Mouse (Mus musculus) adrenal gland, adult 2 months (tissue): ENCODE measurements around the gene Sgpp1. TPM values are rescaled to one million over a fixed set of nuclear protein-coding genes. Genes with fewer than 3 reads are reported as not detected.

ENCODE experiments used
- DNase-seq: peaks from one replicate; pipeline ENCODE4 v3.0.0; 2021
- long read RNA-seq: library from polyadenylated mRNA; stranded (forward); transcript quantifications from one replicate; pipeline ENCODE4 v2.0.0, GENCODE M21; 2021
- polyA plus RNA-seq: library from polyadenylated mRNA; depleted of rRNA; stranded (reverse); fragments of >200 nt; gene quantifications from 2 replicates; pipeline ENCODE4 v1.2.3, GENCODE M21; 2012; rRNA removed
- total RNA-seq, 2 experiments: library from RNA; stranded (reverse); gene quantifications; 2 replicates each; pipeline ENCODE4 v1.2.3; 2021

Gene Sgpp1
- total RNA-seq (100 to 1,000 TPM; 141 to 178 TPM), polyA plus RNA-seq (143 and 152 TPM in 2 replicates)
- long read RNA-seq, transcript Sgpp1-201 (3 exons, 3,323 nt), result major isoform, 63 of 68 reads
- long read RNA-seq, partial matches to known transcripts, result 0 of 68 reads
- long read RNA-seq, other reads (novel, unspliced or antisense), result 4 of 68 reads

DNA sequence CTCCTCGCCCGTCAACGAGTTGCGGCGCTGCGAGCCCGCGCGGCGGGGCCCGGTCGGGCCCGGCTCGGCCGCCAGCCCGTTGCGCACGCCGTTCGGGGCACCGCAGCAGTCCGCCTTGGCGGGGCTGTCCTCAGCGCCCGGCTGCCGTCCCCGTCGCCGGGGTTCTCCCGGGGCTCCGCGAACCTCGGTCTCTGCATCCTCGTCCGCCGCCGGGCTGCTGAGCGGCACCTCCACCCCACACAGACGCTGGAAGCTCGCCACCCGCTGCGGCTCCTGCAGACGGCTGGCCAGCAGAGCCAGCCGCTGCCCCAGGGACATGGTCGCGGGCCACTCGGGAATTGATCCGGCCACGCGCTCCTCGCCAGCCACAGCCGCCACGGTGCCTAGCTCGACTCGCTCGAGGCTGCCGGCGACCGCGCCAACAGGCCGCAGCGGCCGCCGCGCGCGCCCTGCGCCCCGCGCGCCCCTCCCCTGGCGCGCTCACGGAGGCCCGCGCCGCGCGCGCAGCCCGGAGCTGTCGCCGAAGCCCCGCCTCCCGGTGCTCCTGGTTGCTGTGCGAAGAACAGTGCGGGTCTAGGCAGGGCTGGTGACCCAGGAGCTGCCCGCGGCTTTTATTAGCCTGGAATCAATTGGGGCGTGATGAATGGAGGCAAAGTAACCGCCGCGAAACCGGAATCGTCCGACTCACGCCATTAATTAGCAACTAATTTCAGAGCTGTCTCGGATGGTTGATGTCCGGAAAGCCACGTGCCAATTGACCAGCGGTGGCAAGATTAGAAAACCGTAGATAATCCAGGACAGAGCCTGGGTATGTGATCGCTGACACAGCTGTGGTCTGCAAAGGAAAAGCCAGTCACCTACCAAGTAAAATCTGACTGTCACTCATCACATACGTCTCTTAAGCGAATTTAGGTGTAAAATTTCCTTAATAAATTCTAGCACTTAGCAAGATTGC is at the start of gene Sgpp1:
Sgpp1 (minus strand) TSS at position 484 of the 955 bp plus-strand sequence.
- peak; percentile 94 for DNase-seq

DNA sequence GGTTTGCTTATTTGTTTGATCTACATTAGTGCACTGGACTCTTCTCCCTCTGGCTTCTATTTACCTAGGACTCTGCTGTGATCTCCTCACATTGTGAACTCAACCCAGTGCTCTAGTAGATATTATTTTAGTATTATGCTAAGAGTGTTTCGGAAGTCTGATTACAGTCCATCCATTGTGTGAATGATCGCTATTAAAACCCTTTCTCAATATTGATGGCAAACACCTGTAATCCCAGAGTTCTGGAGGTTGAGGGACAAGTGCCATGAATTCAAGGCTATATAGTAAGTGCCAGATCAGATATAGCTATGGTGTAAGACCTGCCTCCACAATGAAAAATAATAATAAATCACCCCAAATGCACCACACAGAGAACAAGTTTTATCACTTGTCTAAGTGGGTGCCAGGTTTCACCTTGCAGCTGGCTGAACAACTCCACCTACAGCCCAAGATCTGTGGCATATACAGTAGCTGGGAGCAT is 48.8 kb upstream of the Sgpp1 start:
- no peak for DNase-seq

DNA sequence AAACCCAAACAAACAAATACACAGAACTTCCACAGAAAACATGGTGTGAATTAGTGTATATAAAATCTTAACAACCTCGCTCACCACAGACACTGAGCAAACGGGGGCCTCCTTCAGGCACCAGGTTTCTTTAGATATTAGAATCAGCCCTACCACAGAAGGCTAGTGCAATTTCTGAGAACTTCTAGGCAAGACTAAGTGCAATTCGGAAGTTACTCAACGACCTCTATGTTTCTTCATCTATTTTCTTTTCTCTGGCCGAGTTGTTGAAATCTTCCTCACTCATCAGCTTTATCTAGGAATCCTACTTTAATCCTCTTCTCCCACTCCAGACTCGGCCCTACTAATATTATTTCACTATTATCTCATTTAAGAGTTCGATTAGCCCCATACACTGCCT is 46.5 kb upstream of the Sgpp1 start:
- no peak for DNase-seq

DNA sequence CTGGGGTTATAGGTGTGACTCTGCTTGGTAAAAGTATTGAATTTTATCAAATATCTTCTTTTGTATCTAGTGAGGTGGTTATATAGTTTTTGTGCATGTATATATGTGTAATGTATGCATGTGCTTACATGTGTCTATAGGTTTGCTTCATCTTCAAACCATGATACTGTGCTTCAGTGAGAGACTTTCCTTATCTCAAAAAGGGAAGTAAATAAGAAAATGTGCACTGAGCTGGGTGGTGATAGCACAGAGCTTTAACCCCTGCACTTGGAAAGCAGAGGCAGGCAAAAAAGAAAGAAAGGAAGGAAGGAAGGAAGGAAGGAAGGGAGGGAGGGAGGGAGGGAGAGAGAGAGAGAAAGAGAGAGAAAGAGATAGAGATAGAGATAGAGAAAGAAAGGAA is 45.9 kb upstream of the Sgpp1 start:
- DNase-seq, result no peak

DNA sequence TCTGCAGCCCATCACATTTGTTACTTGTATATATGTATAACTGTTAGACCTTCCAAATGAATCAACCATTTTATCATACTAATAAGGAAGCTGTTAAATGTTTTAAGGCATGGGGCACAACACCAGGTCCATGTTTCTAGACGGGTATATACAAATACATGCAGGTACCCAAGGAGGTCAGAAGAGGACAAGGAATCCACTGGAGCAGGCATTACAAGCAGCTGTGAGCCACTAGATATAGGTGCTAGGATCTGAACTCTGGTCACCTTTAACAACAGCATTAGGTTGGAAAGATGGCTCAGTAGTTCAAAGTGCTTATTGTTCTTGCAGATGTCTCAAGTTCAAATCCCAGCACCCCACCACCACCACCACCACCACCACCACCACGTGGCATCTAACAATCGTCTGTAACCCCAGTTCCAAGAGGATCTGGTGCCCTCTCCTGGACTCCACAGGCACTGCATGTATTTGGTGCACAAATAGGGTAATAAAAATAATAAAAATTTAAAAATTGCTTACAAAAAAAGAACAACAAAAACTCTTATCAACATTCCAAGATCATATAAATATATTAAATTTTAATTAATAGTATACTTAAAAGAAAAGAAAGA is 37.0 kb upstream of the Sgpp1 start:
- DNase-seq, result peak; percentile 65

DNA sequence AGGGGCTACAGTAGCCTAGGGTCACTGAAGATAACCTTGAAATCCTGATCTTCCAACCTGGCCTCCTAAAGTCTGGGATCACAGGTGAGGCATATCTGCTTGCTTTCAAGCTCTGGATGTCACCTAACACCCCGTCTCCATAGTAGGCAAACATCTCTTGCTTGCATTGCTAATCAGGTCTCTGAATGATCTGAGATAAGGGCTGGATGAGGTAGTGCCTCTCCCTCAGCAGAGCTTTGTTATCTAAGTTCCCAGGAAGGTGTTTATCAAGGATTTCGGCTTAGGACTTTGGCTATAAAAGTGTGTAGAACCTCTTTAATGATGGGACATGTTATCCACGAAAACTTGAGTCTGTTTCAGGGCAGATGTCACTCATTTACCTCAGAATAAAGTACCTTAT is 35.9 kb upstream of the Sgpp1 start:
- DNase-seq, result no peak

DNA sequence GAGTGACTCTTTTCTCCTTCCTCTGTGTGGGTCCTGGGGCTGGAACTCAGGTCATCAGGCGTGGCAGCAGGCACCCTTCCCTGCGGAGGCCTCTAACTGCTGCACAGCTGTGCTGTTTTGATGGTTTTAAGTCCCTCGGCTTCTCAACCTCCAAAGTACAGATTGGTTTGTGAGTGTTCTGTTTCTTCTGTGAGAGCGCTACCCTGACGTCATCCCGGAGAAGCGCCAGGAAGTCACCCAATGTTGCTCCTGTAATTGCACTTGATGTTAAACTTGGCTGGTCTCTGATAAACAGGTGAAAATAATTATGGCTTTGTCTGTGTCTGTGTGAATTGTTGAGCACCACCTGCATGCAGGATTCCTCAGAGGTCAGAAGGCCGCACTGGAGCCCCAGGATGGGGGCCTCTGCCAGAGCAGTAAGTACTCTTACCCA is 31.4 kb upstream of the Sgpp1 start:
- no peak for DNase-seq

DNA sequence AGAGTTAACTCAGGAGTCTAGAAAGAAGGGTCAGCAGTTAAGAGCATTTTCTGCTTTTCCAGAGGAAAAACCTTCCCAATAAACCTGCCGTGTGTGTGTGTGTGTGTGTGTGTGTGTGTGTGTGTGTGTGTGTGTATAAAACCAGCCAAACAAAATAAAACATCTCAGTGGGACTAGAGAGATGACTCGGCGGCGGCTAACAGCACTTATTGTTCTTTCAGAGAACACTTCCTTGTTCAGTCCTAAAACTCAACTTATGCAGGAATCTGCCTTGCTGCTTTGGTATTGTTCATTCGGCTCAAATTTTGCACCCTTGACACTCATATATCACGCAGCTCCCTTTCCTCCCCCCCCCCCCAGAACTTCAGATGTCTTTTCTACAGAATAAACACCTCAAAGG is 30.9 kb upstream of the Sgpp1 start:
- no peak for DNase-seq

DNA sequence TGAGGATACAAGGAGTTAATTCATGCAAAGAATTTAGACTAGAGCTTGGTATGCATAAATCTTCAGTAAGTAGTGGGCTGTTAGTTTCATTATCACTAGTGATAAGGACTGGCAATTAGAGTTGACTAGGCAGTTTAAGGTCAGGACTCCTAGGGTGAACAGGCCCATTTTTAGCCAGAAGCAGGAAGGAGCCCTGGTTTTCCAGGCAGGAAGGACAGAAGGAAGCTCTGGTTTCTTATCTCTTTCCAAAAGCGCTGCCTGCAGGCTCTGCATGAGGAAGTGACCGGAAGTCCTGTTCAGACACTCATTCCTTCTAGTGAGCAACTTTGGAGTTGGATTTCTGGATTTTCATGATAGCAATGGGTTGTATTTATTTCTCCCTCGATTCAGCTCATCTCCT is 30.2 kb upstream of the Sgpp1 start:
- peak; percentile 46 for DNase-seq

DNA sequence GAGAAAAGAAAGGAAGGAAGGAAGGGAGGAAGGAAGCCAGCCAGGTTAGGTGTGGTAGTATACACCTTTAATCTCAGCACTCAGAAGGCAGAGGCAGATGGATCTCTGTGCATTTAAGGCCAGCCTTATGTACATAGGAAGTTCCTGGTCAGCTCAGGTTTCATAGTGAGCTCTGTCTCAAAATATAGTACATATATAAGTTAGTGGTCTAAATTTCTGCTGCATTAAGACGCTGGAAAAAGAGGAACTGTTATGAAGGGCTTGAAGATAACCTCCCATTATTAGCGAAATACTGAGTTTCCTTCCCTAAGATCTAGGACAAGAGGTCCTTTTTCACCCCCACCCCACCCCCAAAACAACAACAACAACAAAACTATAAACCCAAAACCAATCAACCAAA is 20.9 kb upstream of the Sgpp1 start:
- no peak for DNase-seq

DNA sequence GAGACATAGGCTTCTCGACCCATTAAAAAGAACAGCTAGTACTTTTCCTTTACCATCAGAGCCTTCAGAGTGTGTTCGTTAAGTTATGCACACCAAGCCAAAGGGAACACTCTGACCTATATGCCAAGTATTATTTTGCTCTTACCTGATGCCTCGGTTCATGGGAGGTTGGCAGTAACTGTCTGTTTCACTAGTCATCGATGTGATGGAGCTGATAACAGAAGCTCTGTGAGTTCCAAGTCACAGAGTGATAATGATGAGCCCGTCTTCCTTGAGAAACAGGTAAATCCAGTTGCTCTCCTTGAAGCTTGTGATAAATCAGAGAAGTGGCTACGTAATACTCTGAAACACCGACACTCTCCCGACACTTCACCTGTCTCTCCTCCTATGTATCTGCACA is 18.2 kb upstream of the Sgpp1 start:
- DNase-seq, result no peak

DNA sequence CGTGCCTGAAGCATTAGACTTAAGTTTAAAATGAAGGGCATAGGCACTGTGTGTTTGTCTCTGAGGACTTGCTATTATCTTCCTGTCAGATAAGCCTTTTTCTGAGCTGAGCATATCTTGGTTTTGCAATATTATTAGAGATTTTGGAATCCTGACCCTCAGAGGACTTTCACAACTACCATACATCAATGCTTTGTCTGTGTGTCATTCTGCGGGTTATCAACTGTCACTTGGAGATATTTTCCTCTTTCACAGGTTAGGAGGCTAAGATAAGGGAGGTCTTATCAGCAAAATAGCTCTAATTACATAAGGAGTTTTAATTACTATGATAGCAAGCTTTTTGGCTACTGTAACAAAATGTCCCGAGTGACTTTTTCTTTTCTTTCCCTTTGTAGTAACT is 16.5 kb upstream of the Sgpp1 start:
- DNase-seq, result no peak

DNA sequence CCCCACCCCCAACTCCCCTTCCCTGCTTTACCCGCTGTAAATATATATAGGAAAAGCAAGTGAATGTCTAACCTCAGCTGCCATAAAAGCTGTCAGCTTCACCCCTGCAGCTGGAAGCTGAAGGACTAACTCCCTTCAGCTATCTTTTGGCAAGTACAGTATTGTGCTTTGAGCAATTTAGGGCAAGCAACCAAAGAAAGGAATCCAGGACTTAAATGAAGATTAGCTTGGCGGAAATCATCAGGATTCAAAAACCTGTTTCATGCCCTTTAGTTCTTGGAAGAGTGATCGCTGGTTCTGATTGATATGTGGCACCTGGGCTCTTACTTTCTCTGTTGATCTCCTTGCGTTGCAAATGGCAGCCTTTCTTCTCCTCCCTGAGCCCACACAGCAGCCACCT is 13.0 kb upstream of the Sgpp1 start:
- no peak for DNase-seq

DNA sequence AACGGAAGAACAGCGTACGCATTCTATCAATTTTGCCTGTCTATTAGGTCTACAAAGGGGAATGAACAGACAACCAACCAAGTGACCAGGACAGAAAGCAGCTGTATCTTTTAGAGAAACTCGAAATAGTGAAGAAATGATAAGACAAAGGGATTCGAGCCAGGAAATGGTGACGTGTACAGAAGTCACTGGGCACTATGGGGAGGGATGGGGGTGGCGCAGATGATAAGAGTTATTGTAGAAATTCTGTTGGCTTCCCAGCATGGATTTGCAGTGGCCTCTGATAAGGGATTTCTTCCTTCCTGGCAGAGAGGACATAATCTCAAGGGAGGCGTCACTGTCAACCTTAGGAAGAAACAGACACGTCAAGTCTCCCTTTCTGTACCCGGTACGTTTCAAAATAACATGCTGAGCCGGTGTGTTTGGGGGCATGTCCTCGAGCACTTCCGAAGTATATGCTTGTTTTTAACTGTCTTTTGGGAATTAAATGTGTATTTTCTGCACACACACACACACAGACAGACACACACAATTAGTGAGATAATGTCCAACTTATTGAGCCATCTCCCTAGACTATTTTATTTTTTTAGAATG is 10.3 kb upstream of the Sgpp1 start:
- peak; percentile 71 for DNase-seq

DNA sequence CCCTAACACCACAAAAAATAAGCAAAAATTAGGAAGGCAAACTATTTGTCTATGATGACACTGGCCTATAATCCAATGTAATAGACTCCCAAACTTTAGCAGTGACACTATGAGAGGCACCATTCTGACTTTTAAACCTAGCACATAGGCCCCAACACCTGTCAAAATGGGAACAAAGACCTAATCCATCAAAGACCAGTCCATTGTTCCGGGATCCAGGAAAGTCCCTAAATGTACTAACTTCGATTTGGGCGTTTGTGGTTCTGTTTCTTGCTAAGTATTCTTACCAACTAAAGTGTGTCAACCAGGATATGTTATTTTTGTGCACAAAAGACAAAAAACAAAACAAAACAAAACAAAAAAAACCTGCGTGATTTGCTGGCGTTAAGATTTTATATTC is 6.6 kb upstream of the Sgpp1 start:
- DNase-seq, result no peak

DNA sequence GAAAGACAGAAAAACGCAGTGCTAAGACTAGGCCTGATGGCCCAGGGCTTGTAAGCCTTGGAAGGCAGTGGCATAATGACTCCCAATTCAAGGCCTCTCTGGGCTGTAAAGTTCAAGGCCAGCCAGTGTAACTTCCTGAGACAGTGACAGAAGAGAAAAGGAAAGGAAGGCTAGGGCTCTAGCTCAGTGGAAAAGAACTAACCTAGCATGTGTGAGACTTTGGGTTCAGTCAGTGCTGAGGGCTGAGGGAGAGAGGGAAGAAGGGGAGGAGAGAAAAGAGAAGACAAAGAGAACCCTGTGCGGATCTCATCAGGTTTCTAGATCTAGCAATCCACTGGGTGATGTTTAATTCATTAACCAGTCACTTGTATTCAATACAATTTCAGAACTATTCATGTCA is 5.7 kb upstream of the Sgpp1 start:
- DNase-seq, result peak; percentile 84

DNA sequence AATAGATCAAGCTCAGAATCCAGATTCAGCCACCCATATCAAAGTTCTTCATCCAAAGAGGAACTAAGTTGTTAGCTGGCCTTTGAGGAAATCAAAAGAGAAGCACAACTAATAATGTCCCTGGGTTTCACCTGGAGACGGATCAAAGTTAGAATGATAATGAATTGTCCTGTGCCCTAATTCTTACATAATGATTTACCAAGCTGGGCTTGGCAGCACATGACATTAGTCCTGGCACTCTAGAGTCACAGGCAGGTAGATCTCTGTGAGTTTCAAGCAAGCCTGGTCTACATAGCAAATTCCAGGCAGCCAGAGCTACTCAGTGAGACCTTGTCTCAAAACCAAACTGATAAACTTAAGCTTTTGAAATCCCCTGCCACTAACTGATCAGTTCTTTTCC is 4.9 kb upstream of the Sgpp1 start:
- DNase-seq, result no peak

DNA sequence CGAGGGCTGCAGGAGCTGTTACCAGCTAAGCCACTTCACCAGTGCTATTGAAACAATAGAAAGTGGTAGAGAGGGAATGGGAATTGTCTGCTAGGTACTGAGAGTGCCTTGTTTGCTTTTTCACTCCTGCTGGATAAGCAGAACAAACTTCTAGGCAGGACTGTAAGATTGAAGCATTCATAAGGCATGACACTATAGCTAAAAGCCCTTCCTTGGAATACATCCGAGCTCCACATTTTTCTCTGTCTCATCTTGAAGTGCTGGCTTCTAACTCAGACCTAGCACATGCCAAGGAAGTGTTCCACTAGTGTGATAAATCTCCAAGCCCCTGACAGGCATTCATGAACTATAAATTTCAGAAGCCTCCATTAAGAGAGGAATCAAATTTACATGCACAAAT is 4.1 kb upstream of the Sgpp1 start:
- no peak for DNase-seq

DNA sequence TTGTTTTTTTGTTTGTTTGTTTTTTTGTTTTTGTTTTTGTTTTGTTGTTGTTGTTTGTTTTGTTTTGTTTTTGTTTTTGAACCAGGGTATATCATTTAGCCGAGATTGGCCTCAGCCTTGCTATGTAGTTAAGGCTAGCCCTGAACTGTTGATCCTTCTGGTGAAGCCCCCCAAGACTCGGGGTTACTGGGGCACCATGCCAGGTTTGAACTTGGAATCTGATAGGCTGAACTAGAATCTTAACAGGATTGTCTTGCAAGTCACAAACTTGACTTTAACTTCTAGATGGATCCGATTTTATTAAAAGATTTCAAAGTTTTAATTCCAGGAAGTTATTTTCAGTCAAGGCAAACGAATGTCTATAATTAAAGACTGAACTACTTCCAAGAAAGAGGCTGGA is 767 bp upstream of the Sgpp1 start:
- DNase-seq, result no peak

DNA sequence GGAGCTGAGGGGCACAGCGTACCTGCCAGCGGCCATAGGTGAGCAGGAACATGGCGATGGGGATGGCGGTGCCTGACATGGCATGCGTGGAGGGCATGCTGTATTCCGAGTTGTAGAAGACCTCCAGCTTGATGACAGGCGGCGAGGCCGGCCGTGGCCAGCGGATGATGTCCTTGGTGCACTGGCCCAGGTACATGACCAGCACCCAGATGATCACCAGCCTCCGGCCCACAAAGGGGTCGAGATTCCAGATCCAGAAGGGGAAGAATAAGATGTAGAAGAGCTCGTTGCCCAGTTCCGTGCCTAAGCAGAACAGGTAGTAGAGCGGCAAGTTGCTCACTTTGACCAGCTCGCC is 661 bp downstream of the Sgpp1 start:
- peak; percentile 84 for DNase-seq

DNA sequence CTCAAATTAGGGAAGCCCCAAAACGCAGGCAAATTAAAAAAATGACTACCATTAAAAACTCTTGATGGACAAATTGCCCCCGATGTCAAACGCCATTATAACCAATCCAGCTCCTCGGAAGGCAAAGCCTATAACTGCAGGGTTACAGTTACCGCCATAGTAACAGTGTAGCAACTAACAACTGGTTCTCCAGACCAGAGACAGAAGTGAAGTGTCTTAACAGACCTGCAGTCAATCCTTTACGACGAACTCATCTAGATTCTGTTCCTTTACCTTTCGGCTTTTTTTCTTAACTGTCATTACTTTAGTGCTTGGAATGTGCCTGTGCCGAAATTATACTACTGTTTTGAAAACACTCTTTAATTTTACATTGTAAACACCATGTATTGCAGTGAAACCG is 1.4 kb downstream of the Sgpp1 start:
- DNase-seq, result no peak

DNA sequence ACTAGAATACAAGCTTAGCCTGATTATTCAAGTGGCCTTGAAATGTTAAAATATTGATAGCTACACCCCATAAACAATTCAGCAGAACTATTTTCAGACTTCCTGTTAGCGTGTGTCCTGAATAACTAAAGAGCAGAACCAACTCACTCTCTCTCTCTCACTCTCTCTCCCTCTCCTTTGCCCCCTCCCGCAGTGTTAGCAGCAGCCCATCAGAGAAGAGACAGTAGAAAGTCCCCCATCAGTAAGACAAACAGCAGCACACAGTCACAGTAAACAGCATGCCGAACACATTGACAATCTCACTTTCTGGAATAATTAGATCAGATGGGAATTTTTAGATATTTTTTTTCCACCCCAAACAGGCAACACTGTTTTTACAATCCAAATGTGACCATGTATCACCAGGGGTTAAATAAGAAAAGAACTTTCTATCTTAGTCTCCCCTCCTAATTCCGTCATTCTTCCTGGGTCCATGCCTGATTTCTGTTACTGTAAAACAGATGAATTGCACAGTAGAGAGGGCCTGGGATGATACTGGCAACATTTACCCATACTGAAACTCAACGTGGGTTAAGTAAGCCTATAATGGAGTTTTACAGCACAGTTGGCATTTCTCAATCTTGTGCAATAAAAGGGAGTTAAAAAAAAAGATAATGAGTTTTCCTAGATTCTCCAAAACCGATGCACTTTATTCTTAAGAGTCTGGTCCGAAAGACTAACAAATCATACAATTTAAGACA is 2.0 kb downstream of the Sgpp1 start:
- DNase-seq, result peak; percentile 43
